Mouse (Mus musculus): ENCODE results near the gene Olfr1502.
"Not testable (repeated sequence)": the region's sequence is repeated elsewhere in the genome, so short reads cannot be mapped to it uniquely, and the experiment has no call there.

Gene Olfr1502

GRCm38 (mm10) chr19:13861495-13861894 is at the start of gene Olfr1502:
Gene Olfr1502, plus strand, starts transcription at chr19:13861795.
- DNase-seq (ENCODE audit: low spot score): no peak

- no peak for DNase-seq (ENCODE audit: low spot score)
Observed at GRCm38 (mm10) chr19:13812823-13813222, 48.8 kb upstream of the Olfr1502 start.

- peak; percentile 2 for DNase-seq (ENCODE audit: low spot score)
Observed at GRCm38 (mm10) chr19:13818827-13819226, 42.8 kb upstream of the Olfr1502 start.

GRCm38 (mm10) chr19:13819347-13819746 is 42.2 kb upstream of the Olfr1502 start, which contains the start of gene Olfr1499:
Gene Olfr1499, minus strand, starts transcription at chr19:13819447.
- DNase-seq (ENCODE audit: low spot score): no peak

GRCm38 (mm10) chr19:13820847-13821246 is 40.7 kb upstream of the Olfr1502 start:
- DNase-seq (ENCODE audit: low spot score): no peak

- DNase-seq (ENCODE audit: low spot score): no peak
Observed at GRCm38 (mm10) chr19:13828447-13828846, 33.1 kb upstream of the Olfr1502 start.

- DNase-seq (ENCODE audit: low spot score): no peak
Observed at GRCm38 (mm10) chr19:13830388-13830787, 31.2 kb upstream of the Olfr1502 start, which contains the start of gene Olfr1500. Gene Olfr1500, minus strand, starts transcription at chr19:13830488.

- not testable (repeated sequence) for DNase-seq (ENCODE audit: low spot score)
Observed at GRCm38 (mm10) chr19:13850592-13850991, 11.0 kb upstream of the Olfr1502 start, which contains the start of gene Olfr1501. Gene Olfr1501, minus strand, starts transcription at chr19:13850692.

- no peak for DNase-seq (ENCODE audit: low spot score)
Observed at GRCm38 (mm10) chr19:13897828-13898227, 36.2 kb downstream of the Olfr1502 start, which contains the start of gene Olfr1504. Gene Olfr1504, minus strand, starts transcription at chr19:13897928.
